Mouse (Mus musculus) right cerebral cortex, adult 2 months (tissue): Measurements from ENCODE around the gene Ccnc.
A peak's percentile ranks its signal among the peaks of the same experiment; 100 is the strongest.
"Not testable (repeated sequence)": the region's sequence is repeated elsewhere in the genome, so short reads cannot be mapped to it uniquely, and the experiment has no call there.

Experiments used
- DNase-seq, 2 experiments: peaks; one replicate each; pipeline ENCODE4 v3.0.0; 2021 to 2022; ENCODE audit warnings: low spot score in 2 of 2

Ccnc gene

DNA sequence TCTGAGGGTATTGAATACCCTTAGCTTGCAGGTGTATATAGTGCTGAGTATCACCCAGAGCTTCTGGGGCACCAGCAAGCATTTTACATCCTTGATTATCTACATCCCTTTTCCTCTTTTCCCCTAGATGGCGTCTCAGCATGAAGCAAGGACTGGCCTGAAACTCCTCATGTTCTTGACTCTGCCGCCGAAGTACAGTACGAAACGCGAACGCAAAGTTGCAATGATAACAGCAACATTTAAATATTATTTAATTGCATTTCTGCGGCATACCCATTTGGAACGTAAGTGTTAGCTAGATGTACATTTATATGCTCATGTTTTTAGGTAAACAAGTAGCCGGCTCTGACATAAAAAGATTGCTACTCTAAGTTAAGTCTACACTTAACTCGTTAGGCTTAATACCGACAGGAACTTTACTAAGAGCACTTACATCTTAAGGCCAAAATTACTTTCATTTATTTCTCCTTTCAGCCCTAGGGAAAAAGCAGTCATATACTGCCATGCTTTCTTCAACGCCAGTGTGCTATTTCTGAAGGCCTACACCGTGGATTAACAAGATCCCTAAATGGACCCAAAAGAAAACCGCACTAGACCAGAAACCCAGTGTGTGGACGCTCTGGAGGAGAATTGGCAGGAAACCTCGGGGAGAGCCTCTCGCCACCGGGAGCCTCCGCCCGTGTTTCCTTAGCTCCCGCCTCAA, 438 bp upstream of the Ccnc start:
- peak; percentile 43 for DNase-seq

DNA sequence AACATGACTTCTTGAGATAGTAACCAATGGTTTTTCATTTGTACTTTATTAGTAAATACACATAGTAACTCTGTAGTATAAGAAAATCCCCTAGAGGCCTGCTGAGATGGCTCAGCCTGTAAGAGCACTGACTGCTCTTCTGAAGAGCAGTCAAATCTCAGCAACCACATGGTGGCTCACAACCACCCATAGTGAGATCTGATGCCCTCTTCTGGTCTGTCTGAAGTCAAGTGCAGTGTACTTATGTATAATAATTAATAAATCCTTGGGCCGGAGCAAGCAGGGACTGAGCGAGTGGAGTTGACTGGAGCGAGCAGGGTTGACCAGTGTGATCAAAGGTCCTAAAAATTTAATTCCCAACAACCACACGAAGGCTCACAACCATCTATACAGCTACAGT, 11.7 kb downstream of the Ccnc start:
- DNase-seq: no peak

DNA sequence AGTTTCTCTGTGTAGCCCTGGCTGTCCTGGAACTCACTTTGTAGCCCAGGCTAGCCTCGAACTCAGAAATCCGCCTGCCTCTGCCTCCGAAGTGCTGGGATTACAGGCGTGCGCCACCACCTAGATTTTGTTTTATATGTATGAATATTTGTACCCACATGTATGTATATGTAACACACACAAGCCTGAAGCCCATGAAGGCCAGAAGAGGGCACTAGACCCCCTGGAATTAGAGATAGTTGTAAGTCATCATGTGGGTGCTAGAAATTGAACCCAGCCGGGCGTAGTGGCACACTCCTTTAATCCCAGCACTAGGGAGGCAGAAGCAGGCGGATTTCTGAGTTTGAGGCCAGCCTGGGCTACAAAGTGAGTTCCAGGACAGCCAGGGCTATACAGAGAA, 16.6 kb downstream of the Ccnc start:
- DNase-seq: not testable (repeated sequence)

DNA sequence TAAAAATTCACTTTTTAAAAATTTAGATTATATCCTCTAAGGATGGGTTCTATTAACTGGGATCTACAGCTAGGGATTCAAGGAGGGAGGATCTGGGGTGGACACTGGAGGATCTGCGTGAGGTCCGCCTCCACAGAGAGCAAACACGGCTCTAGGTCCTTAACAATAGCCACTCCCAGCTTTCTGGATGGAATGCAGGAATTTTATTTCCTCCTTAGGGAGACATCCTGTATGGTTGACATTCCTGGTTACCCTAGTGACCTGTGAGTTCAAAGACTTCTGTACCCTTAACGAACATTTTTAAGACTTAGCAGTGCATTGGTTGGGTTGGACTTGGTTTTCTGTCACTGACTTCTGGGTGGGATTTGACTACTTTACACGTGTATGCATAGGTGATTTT, 18.2 kb downstream of the Ccnc start:
- DNase-seq: no peak

DNA sequence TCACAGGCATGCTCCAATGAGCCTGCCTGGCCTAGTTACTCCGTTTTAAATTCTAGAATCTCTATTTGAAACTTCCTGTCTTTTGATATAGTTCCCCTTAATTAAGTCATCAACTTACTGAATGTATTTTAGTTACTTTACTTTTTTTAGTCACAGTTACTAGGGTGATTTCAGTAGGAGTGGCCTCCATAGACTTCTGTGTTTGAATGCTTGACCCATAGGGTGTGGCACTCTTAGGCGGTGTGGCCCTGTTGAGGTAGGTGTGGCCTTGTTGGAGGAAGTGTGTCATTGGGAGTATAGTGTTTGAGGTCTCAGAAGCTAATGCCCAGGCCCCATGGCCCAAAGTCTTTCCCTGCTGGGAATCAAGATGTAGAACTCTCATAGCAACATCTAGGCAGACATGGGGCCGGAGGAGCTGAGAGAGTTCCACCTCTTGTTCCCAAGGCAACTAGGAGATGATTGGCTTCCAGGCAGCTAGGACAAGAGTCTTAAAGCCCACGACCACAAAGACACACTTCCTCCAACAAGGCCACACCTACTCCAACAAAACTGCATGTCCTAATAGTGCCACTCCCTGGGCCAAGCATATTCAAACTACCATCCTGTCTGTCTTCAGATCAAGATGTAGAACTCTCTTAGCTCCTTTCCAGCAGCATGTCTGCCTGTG, 27.8 kb downstream of the Ccnc start:
- no peak for DNase-seq

DNA sequence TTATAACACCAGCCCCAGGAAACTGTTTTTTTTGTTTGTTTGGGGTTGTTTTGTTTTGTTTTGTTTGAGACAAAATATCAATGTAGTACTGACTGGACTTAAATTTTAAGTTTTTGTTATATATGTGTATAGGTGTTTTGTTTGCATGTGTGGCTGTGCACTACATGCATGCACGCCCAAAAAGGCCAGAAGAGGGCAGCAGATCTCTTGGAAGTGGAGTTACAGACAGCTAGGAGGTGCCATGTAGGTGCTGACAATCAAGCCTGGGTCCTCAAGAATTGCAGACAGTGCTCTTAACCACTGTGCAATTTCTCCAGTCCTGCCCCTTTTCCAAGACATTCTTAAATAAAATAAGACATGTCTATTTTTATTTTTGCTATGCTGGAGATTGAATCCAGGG, 31.4 kb downstream of the Ccnc start:
- DNase-seq: no peak

DNA sequence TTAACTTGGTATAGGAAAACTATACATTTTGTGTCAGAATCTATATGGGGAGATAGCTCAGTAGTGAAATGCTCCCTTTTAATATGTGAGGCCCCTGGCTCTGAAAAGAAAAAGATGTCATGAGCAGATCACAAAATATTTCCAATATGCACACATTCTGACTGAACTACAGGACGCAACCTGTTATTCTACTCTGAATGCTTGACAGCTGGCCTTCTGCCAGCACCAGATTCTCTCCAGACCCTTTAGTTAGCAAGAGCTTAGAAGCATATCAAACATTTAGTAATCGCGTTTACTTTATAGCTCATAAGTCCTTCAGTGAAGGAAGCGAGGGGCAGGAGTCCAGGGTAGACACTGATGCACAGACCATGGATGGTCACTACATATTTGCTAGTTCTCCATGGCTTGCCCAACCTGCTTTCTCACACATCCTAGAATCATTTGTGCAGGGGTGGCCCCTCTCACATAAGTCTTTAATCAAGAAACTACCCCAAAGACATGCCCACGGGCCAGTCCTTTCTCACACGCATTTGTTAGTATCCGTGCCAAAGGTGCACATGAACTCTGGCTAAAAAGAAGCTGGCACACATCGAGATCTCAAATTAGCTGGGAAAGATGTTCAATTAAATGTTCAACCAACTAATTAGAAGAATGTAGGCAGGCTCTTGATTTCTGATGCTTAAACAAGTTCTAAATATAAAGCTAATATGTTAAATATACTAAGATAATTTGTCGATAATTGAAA, 34.1 kb downstream of the Ccnc start:
- no peak for DNase-seq

DNA sequence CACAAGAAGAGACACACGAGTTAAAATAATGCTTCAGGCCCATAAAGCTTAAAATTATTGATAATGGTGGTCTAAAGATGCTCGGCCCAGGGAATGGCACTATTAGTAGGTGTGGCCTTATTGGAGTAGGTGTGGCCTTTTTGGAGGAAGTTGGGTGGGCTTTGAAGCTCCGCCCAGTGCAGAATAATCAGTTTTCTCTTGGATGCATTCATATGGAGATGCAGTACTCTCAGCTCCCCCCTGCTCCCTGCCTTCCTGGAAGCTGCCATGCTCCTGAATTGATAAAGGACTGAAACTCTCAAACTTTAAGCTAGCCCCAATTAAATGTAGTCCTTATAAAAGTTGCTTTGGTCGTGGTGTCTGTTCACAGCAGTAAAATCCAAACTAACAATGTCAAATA, 36.3 kb downstream of the Ccnc start:
- no peak for DNase-seq

DNA sequence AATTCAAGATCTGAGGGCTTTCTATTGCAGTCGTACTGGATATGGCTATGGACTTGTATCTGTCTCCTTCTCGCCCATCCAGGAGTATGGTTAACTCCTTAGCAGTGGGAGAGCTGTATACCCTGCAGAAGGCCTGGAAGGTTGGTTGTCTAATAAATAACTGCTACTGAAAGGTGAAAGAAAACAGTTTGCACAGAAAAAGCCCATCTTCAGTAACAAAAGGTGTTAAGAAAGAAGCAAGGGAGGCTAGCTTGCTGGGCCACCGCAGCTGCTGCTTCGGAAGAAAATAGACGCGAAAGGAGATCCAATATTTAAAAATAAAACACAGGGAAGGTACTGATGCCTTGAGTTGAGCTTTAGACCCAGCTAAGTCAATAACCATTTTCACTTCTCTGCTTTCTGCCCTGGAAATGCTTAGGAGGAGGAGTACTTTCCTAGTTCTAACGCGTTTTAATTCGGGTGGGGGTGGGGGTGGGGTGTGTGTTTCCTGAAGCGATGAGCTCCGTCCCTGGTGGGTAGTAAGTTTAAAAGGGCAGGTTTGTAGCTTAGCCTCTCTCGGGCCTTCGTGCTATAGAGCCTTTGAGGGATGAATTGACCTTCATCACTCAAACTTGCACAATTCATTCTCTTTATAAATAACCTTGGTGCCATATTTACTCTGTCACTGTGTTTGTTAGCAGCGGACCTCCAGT, 38.8 kb downstream of the Ccnc start:
- DNase-seq: peak in 1 of 2 experiments; percentile 25

DNA sequence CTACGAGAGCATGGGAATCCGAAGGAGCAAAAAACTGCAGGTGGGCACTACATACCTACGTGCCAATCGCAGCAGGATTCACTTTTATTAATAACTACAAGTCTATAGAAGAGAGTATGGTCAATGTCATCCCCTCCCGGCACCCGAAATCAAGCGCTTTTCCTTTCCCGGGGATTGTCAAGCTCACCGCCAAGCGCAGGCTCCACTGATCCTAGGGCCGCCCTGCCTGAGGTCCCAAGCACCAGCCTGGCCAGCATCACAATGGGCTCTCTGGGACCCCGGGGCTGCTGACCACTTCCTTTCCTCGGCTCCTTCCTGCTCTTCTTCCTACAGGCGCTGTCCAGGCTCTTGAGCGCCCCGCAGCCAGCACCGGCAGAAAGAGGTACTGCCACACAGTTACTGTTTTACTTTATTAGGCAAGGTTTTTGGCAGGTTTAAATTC, 39.4 kb downstream of the Ccnc start, which contains the start of the genes Usp45 and Tstd3:
TSS of gene Usp45 (plus strand) at position 294 of the 442 bp plus-strand sequence.
TSS of gene Tstd3 (minus strand) at position 350 of the 442 bp plus-strand sequence.
- DNase-seq: peak; percentile 86 to 91

DNA sequence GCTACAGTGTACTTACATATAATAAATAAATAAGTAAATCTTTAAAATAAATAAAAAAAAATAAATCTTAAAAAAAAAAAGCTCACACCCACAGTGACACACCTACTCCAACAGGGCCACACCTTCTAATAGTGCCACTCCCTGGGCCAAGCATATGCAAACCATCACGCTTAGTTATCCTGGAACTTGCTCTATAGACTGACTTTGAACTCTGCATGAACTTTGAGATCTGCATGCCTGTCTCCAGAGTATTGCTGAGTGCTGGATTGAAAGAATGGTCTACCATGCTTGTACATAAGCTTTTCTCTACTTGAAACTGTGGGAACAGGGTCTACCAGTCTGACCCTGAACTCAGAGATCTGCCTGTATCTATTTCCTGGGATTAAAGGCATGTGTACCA, 43.6 kb downstream of the Ccnc start:
- no peak for DNase-seq

DNA sequence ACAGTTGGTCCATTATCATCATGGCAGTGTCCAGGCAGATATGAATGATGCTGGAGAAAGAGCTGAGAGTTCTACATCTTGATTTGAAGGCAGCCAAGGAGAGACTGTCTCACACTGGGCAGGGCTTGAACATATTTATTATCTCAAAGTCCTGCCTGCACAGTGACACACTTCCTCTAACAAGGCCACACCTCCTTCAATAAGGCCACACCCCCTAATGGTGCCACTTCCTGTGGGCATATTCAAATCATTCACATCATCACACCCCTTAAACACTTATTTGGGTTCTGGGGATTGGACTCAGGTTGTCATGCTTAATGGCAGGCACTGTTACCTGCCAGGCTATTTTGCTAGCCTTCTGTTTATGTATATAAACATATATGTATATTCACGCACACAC, 44.8 kb downstream of the Ccnc start:
- DNase-seq: no peak

DNA sequence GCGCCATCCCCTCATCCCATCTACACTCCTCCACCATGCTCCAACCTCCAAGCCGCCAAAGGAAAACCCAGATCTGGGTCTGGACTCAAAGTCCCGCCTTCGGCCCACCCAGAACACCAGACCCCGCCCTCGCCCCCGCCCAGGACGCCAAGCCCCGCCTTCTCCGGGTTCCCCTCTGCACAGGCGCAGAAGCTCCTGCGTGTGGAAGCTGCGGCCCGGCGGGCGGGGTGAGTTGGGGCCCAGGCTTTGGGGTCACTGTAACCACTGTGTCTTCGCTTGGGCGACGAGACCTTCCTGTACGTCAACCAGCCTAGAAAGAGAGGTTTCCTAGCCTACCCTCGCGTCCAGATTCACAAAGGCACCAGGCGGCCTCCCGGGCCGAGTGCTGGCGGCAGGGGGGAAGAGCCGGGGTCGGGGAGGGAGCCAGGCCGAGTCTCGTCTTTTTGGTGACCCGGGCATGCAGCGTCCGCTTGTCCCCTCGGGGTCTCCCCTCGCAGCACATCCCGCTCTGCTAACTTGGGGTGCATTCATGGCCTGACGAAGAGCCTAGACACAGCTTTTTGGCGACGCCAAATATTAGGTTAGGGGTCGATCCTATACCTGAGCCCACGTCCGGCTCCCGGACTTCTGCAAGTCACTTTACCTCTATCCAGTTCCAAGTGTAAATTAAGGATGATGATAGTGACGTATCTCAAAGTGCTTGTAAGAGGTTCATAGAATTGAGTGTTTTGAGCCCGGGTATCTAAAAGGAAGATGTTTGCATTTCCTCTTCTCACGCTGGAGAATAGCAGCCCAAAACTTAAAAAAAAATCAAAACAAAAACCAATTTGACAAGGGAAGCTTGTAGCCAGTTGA, 48.8 kb downstream of the Ccnc start:
- DNase-seq: peak; percentile 87 to 89

DNA sequence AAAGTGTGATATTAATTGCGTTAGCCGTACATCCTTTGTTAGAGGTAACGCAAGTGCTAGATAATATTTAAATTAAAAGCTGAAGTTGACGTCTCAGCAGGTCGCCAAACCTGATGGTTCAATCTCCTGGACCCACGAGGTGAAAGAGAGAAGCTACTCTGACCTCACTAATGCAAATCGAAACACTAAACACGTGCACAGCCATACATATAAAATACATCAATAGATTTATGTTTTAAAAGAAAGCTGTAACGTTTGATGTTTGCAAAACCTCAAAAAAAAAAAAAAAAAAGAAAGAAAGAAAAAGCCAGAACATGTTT, 49.4 kb downstream of the Ccnc start:
- DNase-seq: no peak

DNA sequence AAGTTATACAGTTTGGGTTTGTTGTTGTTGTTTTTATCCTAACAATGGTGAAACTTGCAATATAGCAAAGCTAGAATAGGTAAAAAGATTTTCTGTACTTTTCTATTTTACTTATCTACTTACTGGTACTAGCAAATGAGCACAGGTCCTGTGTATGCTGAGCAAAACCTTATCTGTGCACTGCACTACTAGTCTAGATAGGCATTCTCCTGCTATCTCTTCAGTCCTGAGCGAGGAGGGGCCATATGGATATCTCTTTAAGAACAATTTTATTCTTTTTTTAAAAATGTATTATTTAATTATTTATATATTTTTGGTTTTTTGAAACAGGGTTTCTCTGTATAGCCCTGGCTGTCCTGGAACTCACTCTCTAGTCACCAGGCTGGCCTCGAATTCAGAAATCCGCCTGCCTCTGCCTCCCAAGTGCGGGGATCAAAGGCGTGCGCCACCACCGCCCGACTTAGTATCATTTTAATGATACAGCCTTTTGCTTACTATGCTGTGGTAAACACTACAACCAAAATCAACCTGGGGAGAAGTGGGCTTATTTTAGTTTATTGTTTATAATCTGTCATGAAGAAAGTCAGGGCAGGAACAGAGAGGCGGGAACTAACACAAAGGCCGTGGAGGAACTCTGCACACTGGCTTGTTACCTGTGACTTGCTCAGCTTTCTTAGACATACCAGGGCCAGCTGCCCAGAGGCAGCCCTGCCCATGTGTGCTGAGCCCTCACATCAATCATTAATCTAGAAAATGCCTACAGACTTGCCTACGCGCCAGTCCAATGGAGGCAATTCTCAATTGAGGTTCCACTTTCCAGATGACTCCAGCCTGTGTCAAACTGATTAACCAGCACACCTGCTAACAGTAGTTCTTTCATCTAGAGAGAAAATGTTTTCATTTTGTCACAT, 53.6 kb downstream of the Ccnc start:
- no peak for DNase-seq

DNA sequence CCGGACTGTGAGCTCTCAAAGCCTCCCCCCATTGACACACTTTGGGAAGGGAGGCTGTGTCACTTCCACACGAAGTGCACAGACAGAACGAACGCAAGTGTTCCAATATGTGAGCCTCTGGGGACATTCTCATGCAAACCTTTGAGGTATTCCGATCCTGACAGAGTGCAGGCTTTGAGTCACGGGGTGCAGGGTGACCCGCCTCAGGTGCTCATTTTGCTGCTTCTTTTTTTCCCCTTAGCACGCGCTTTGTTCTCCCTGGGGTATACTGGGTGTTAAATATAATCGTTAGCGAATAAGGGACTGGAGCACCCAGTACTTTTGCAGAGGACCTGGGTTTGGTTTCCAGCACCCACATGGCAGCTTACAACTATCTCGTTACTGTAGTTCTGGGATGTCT, 58.8 kb downstream of the Ccnc start:
- DNase-seq: no peak

DNA sequence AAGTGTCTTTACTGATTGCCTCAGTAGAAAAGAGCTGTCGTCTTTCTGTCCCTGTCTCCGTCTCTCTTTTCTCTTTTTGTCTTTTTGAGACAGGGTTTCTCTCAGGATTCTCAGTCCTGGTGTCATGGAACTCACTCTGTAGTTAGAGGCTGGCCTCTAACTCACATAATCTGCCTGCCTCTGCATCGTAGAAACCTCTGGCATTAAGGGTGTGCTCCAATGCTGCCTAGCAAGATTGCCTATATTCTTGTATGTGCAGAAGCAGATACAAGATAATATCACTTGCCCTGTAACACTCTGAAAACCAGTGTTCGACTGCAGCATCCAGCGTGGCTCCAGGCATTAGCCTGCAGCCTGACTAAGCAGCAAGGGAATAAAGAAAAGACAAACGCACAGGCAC, 61.4 kb downstream of the Ccnc start:
- no peak for DNase-seq

DNA sequence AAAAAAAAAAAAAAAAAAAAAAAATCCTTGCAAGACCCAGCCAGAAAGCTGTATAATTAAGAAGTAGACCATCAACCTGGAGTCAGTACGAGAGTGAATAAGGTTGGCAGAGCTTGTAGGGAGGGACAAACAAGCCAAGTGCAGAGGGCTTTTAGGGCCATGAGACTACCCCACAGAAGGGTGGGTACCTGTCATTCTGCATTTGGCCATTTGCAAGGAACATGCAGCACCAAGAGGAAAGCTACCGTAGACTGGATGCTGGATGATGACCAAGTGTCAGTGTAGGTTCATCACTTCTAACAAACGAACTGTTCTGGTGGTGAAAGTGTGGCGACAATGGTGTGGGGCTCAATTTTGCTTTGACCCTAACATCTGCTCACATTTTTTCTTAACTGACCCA, 62.3 kb downstream of the Ccnc start:
- no peak for DNase-seq

DNA sequence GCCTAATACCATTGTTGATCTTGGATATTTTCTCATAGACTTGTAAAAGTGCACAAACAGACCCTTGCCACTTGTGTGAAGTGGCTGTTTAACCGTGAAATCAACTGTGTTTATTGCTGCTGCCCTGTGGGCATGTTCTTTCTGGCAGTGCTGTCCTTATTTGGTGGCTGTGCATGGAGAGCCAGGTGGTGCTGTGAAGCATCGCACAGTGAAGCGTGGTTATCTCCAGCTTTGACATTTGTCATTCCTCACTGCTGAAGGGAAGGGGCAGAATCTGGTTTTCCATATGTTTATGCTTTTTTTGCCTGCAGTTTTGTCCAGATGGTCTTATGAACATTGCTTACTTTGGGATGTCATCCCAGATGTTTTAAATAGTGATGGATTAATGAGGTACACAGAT, 66.1 kb downstream of the Ccnc start:
- no peak for DNase-seq

DNA sequence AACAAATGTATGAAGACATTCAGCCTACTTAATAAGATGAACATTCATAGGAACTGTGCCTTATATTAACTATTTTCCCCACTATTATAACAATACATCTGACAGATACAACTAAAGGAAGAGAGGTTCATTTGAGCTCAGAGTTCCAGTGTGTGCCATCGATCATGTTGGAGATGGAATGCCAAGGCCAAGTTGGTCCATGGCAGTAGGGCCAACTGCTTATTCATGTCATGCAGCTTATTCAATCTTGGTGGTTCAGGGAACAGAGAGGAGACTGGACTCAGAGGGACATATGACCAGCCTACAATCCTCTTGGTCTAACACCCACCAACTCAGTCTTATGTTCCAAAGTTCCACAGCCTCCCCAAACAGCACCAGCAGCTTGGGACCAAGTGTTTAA, 73.5 kb downstream of the Ccnc start:
- no peak for DNase-seq
